Mouse (Mus musculus) bone marrow macrophage, adult 2 months (primary cell): ENCODE data around the gene Pum1.

ENCODE experiments used
- CTCF ChIP-seq: IDR thresholded peaks from 2 replicates; pipeline ENCODE4 v1.5.1; 2012; ENCODE audit warnings: low read depth, mild to moderate bottlenecking, low read length, moderate library complexity
- POLR2A ChIP-seq: IDR thresholded peaks from 2 replicates; pipeline ENCODE4 v1.6.1; 2012; ENCODE audit warnings: mild to moderate bottlenecking, low read depth, low read length, borderline replicate concordance

GRCm38 (mm10) chr4:130659470-130659869 lies 3.7 kb upstream of the Pum1 start:
- TF ChIP-seq CTCF (no peak), POLR2A (no peak)
